Mouse (Mus musculus) ovary, postnatal 36 days (tissue): ENCODE measurements around the gene Stk11.
"Not testable (repeated sequence)": the region's sequence is repeated elsewhere in the genome, so short reads cannot be mapped to it uniquely, and the experiment has no call there.

ENCODE experiments used
- DNase-seq: peaks from one replicate; pipeline ENCODE4 v3.0.0; 2022; ENCODE audit warnings: low spot score, mixed read lengths

Gene Stk11

GRCm38 (mm10) chr10:80157141-80157929 lies 41.7 kb downstream of the Stk11 start:
- no peak for DNase-seq

DNA sequence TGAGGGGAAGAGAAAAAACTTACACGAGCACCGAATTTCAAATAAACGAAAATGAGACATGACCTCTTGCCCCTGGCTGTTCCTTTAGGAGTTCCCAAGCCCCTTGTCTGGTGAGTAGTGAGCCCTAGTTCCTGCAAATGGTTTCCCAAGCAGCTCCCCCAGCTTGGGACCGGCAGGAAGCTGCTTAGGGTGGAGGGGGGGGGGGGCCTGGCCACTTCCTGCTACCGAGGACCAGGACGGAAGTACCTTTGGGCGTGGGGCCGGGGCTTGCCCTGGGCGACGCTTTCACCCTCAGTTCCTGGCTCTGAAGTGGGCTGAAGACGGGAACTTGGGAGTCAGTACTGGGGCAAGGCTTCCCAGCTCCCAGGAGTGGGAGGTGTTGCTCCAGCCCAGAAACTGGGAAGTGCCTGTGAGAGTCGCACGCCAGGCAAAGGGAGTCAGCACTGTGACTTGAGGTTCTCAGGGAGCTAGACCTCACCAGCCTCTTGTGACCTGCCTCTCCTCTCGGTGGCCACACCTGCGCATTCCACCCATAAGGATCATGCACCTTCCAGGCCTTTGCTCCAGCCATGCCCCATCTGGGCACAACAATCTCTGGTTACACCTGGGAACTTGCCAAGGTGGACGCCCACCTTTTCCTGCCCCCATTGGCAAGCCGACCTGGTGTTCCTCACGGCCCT lies 42.8 kb downstream of the Stk11 start:
- peak; percentile 51 for DNase-seq

DNA sequence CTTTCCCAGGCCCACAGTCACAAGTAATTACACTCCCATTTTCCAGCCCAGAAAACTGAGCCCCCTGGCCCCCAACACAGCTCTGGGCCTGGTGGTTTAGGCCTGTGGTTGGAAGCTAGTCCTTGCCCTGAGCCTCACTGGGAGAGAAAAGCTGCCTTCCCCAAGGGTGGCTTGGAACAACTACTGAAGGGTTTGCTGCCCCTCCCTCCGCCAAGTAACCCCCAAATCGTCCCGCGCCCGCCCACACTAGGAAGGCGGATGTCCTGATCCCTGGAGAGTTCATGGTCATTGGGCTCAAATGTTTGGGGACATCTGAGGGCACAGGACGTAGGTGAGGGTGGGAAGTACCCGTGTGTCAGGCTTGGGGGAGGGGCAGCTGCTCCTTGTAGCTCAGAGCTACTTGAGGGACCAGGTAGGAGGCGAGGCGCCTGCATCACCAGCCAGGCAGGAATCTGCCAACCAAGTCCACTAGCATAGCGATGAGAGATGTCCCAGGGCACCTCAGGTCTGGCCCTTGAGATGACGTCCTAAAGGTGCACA lies 43.5 kb downstream of the Stk11 start:
- peak; percentile 50 for DNase-seq

DNA sequence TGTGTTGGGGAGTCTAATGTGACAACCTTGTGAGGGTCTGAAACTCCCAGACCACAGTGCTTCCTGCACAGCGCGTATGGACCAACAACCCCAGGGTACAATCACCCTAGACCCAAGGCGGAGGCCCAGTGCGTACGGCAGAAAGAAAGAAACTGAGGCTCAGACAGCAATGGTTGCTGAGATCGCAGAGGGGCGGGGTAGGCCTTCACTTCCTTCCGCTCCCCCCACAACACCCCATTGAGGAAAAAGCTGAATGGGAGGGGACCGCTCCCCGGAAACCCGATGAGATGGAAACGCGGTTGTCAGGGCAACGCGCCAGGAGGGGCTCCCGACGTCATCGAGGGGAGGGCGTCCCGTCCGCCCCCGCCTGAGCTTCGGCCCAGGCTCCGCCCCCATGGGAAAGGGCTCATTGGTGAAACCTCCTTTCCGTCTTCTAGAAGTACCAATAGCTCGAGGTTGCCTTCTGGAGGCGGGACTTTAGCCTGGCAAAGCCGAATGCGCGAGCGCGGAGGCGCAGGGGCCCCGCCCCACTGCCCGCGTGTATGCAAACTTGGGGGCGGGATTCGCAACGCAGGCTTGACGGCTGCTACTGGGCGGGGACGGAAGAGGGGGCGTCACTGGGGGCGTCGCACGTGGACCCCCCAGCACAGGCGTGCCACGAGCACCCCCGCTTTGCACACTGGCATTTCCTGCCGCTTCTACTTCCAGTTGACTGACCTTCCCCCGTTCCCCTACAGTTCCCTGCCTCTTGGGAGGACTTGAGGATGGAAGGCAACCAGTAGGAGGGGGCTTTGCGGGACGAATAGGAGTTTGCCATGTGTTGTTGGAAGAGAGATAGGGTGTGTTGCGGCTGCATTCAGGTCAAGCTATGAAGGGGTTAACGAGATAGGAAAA lies 44.2 kb downstream of the Stk11 start:
- peak; percentile 98 for DNase-seq

- peak; percentile 85 for DNase-seq
These were observed 45.1 kb downstream of the Stk11 start for GRCm38 (mm10) chr10:80160455-80161371.

DNA sequence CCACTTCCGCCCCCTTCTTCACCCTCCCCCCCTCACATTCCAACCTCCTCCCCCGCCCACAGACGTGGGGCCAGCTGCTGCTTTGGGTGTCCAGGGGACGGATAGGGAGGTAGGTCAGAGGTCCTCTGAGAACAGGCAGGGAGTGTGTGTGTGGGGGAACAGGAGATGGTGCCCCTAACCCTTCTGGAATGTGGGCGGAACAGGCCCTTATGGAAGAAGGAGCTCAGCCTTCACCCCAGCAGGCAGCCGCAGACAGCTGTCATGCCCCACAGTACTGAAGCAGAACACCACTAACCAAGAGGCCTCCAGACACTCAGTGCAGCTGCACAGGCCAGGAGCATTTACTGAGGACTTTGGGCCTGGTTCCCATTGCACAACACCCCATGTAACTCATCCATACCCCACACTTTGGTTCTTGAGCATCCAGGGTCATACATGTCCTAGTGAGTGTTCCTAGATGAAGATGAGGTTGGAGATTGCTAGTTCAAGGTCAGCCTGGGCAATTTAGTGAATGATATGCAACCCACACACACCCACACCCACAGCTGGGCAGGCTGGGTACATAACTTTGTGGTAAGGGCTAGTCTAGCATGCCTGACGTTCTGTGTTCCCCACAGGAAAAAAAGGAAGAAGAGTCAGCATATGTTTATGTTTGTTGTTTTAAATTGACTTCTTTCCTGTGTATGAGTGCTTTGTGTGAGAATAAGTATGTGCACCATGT lies 46.1 kb downstream of the Stk11 start:
- peak; percentile 32 for DNase-seq

DNA sequence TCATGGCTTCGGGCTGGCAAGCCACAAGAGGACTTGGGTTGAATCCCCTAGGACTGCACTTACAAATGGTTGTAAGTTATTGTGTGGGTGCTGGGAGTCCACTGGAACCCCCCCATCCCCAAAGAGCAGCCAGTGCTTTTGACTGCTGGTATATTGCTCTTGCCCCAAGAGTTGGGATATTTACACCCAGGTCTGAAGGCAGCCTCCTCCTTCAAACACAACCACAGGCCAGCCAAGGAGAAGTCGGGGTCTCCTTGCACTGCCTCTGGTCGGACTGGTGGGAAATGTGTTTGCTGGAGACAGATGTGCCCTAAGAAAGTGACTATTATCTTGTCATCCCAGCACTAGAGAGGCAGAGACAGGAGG lies 46.6 kb downstream of the Stk11 start:
- DNase-seq = no peak

- DNase-seq = peak; percentile 7
These were observed 47.2 kb downstream of the Stk11 start for GRCm38 (mm10) chr10:80162716-80163299.

DNA sequence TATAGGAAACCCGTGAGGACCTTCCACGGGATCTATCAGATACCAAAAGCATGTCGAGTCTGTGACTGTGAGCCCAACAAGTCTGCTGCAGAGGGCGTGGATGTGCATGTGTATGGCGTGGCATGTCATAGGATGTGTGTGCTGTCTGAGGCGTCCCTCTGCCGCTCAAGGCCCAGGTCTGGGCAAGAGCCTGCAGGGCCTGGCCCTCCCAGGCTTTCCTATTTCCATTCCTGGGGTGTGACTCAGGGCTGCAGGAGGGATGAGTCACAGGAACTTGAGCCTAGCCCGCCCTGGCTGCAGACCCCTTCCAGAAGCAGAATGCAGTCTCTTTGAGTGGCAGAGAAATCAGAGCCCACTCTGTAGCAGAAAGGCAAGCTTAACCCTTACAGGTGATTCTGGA lies 48.1 kb downstream of the Stk11 start:
- DNase-seq = no peak

DNA sequence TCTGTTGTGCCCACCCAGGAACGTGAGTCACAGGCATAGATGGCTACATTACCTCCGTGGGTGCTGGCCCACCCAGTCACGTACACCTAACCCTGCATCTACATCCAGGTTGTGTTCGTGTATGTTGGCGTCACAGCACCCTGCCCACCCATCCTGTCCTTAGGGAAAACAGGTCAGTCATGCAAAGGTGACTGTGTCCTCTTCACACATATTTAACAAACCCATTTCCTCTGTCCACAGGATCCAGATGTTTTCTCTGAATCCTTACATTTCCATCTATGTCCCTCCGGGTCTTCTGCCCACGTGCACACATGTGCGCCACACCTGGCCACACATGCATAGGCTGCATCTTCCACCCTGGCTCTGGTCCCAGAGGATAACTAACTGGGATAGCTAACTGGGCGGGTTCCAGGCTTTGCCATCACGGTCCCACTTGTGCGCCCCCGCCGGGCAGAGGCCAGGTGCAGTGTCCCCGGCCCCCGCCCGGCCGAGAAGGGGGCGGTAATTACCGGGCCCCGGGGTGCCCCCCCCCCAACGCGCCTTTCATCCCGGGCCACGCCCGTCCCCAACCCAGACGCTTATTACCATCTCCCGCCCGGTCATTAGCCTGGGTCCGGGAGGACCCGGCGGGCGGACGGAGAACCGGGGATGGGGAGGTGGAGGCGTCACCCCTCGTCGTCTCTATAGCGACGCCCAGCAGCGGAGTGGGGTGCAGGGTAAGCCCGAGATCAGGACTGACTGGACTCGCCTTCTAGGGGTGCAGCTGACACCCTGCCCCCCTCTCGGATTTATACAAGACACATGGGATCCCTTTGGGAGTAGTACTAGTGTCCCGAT lies 48.8 kb downstream of the Stk11 start:
- no peak for DNase-seq

GRCm38 (mm10) chr10:80164998-80165344 lies 49.4 kb downstream of the Stk11 start:
- DNase-seq = peak; percentile 95

GRCm38 (mm10) chr10:80165392-80166128 lies 50.0 kb downstream of the Stk11 start, which contains the start of gene Cirbp:
TSS of gene Cirbp (plus strand) at chr10:80165985.
- no peak for DNase-seq

GRCm38 (mm10) chr10:80166136-80166535 lies 50.5 kb downstream of the Stk11 start:
- not testable (repeated sequence) for DNase-seq

DNA sequence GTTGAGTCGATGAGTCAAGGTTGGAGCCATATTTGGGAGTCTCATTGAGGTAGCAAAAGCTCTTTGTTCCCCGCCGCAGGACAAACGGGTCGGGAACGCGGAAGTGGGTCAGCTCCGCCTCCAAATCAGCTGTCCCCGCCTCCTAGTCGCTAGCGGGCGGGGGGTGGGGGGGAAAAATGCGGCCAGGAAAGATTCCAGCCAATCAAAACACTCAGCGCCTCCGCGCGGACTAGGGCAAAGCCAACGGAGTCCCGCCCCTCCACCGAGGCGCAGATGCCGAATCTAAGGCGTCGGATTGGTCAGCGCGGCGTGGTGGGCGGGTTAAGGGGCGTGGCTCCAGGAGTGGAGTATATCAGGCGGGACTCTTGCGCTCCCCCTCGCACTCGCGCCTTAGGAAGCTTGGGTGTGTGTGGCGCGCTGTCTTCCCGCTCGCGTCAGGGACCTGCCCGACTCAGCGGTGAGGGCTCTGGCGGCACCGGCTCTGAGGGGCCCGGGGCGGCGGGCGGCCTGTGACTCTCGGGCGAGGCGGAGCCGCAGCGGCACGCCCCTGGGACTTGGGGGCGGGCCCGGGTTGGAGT lies 51.9 kb downstream of the Stk11 start:
- DNase-seq = peak; percentile 98

GRCm38 (mm10) chr10:80168038-80168661 lies 52.5 kb downstream of the Stk11 start:
- peak; percentile 93 for DNase-seq

- no peak for DNase-seq
These were observed 53.5 kb downstream of the Stk11 start for GRCm38 (mm10) chr10:80169070-80169469.

GRCm38 (mm10) chr10:80169651-80170050 lies 54.0 kb downstream of the Stk11 start:
- DNase-seq = no peak

DNA sequence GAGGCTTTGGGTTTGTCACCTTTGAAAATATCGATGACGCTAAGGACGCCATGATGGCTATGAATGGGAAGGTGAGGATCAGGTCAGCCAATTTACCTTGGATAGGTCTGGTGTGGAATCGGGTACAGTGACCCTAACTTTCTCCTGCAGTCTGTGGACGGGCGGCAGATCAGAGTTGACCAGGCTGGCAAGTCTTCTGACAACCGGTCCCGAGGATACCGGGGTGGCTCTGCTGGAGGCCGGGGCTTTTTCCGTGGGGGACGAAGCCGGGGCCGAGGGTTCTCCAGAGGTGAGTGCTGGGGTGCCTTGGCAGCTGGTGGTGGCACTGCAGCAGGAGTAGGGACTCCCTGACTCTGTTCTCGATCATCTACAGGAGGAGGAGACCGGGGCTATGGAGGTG lies 54.4 kb downstream of the Stk11 start:
- no peak for DNase-seq
